Mouse (Mus musculus): ENCODE results near the gene Ston2. TPM values are rescaled to one million over a fixed set of nuclear protein-coding genes. Genes with fewer than 3 reads are reported as not detected.

Ston2 gene
- polyA plus RNA-seq, 1 experiment: 77.2 TPM

DNA sequence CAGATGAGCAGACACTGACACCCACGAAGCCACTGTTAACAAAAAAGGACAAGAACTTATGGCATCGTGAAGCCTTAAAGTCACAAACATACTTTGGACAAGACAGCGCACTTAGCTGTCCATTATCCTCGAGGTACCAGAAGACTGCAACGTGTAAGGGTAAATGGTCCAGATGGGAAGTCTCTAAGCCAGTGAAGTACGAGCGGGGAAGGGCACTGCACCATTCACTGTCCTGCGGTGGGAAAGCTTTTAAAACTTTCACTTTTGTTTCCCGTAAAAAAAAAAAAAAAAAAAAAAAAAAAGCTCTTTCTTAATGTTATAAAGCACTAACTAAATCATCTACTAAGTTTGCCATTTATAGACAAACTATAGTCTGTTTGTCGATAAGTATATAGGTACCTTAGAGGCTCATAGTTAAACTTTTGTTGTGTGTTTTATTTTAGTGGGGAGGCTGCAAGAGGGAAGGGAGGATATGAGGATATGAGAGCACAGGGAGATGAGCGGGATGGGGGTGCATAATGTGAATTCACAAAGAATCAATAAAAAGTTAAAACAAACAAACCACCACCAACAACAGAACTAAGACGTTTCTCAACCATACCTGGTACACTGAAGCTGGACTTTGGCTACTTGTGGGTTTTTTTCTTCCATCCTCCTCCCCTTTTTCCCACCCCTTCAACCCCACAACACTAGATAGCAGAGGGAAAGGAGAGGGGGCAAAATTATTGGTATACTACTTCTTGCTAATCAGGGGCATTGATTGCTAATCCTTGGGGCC, 127.4 kb downstream of the Ston2 start:
- no peak for TF ChIP-seq FLI1 (IDR thresholded peaks at IDR 0.05; ENCODE audit: low read length)
- no peak for TF ChIP-seq GATA1 (IDR thresholded peaks at IDR 0.05; ENCODE audit: borderline replicate concordance, low read length)
- H3K4me1 ChIP-seq: peaks cover 63% of the 10 kb centered on the region
- no peaks in the 10 kb centered on the region for H3K9me3 ChIP-seq
- H3K27me3 ChIP-seq (replicated peaks): no peaks in the 10 kb centered on the region
- H3K4me3 ChIP-seq (replicated peaks): no peak overlapping the region
- H3K36me3 ChIP-seq (replicated peaks; ENCODE audit: low read length): peaks cover 74% of the 10 kb centered on the region

DNA sequence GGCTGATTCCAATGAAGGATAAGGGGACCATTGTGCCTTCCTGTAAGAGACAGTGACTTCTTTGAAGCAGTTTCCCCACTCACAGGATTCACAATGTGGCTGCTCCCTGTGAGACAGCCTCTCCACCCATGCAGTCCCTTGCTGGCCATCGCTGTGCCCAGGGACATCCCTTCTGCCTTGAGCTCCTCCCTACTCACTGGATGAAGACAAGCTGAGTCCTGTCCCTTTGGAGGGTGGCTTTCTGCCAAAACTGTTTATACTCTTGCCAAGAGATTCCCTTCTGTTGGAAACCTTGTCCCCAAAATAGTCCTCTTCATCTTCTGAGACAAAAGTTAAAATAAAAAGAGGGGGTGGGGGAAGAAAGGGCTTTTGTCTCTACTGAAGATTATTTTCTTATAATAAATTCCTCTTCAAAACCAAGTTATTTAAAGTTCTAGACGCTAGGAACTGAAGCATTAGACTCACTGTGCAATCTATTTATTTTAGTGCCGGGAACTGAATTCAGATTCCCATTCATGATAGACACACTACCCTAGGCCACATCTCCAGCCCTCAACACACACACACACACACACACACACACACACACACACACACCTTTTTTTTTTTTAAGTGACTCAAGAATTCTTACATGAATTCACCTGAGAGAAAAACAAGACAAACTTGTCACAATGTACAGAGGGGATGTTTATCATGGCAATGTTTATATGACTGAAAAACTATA, 133.6 kb downstream of the Ston2 start:
- TF ChIP-seq FLI1 (IDR thresholded peaks at IDR 0.05; ENCODE audit: low read length) (no peak), GATA1 (IDR thresholded peaks at IDR 0.05; ENCODE audit: borderline replicate concordance, low read length) (no peak)
- peak overlapping the region; percentile 12 for H3K4me3 ChIP-seq (replicated peaks)
- peaks cover 46% of the 10 kb centered on the region for H3K4me1 ChIP-seq
- peaks cover 45% of the 10 kb centered on the region for H3K36me3 ChIP-seq (replicated peaks; ENCODE audit: low read length)
- no peaks in the 10 kb centered on the region for H3K27me3 ChIP-seq (replicated peaks)
- no peaks in the 10 kb centered on the region for H3K9me3 ChIP-seq

DNA sequence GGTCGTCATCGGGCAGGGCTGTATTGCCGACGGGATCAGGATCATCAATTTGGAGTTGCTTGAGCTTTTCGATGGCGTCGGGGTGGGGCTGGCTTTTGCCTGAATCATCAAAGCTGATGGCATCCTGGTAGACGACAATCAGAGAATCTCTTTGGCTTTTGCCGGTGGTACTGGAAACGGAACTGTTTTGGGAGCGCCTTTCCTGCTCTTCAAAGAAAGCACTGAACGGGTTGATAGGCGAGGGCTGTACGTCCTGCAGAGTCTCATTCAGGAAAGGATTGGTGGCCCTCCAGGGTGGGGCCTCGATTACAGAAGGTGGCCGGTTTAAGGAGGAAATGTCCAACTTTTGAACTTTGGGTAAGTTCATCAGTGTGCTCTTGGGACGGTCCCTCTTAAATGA, 139.8 kb downstream of the Ston2 start:
- Histone ChIP-seq H3K27me3 (replicated peaks) (no peaks in the 10 kb centered on the region), H3K4me1 (peaks cover 23% of the 10 kb centered on the region), H3K9me3 (peaks cover 14% of the 10 kb centered on the region; the same call in 1 of the 2 replicates), H3K4me3 (replicated peaks) (no peak overlapping the region), H3K36me3 (replicated peaks; ENCODE audit: low read length) (peaks cover 67% of the 10 kb centered on the region)
- no peak for TF ChIP-seq FLI1 (IDR thresholded peaks at IDR 0.05; ENCODE audit: low read length)
- TF ChIP-seq GATA1 (IDR thresholded peaks at IDR 0.05; ENCODE audit: borderline replicate concordance, low read length): no peak

DNA sequence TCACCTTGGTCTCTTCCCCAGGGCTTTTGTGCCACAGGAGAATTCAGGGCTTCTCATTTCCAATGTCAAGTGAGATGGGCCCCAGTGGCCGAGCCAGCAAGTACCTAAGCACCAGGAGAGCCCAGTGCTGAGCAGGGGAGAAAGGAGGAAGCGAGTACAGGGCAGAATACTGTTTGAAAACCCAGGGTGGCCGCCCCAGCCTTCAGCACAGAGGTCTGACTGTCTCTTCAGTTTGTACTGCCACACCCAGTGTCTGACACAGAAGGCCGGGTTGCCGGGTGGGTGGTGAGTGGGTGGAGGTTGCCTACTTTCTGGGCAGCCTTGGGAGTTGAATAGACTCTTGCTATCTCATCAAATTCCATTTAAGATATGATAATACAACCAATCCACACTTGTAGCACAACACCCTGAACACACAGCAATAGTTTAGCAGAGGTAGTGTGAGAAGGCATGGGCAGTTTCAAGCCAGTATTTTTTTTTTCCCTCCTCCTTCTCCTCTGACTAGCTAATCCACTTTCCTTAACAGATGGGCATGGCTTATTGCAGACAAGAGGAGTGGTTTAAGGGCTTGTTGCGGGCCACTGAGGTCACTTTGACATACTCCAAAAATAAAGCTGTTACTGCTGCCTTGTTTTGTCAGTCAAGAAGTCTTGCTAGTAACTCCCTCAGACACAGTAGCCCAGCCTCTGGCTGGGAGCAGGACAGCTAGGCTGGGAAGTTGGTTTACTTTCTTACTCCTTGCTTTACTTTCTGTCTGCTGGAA, 142.6 kb downstream of the Ston2 start:
- H3K4me1 ChIP-seq: peaks cover 35% of the 10 kb centered on the region
- TF ChIP-seq GATA1 (IDR thresholded peaks at IDR 0.05; ENCODE audit: borderline replicate concordance, low read length) (no peak), FLI1 (IDR thresholded peaks at IDR 0.05; ENCODE audit: low read length) (no peak)
- H3K27me3 ChIP-seq (replicated peaks): no peaks in the 10 kb centered on the region
- H3K4me3 ChIP-seq (replicated peaks): no peak overlapping the region
- H3K9me3 ChIP-seq: peaks cover 14% of the 10 kb centered on the region; the same call in 1 of the 2 replicates
- H3K36me3 ChIP-seq (replicated peaks; ENCODE audit: low read length): peaks cover 91% of the 10 kb centered on the region

DNA sequence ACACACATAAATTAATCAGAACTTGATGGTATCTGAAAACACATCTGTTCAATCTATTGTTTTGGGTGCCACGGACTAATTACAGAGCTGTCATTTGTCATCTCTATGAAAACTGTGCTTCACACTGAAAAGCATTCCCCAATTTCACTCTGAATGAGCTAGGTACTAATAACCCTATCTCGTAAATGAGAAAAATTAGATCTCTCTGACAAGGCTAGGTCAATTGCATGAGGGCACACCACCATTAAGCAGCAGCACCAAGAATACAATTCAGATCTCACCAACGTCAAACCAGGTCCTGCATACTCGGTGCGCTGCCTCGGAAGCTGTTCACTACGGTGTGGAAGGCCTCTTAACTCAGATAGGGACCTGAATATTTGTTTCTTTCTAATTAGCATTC, 145.0 kb downstream of the Ston2 start:
- TF ChIP-seq GATA1 (IDR thresholded peaks at IDR 0.05; ENCODE audit: borderline replicate concordance, low read length) (no peak), FLI1 (IDR thresholded peaks at IDR 0.05; ENCODE audit: low read length) (no peak)
- Histone ChIP-seq H3K9me3 (peaks cover 10% of the 10 kb centered on the region; the same call in 1 of the 2 replicates), H3K4me3 (replicated peaks) (no peak overlapping the region), H3K36me3 (replicated peaks; ENCODE audit: low read length) (peaks cover 95% of the 10 kb centered on the region), H3K4me1 (peaks cover 35% of the 10 kb centered on the region), H3K27me3 (replicated peaks) (no peaks in the 10 kb centered on the region)

DNA sequence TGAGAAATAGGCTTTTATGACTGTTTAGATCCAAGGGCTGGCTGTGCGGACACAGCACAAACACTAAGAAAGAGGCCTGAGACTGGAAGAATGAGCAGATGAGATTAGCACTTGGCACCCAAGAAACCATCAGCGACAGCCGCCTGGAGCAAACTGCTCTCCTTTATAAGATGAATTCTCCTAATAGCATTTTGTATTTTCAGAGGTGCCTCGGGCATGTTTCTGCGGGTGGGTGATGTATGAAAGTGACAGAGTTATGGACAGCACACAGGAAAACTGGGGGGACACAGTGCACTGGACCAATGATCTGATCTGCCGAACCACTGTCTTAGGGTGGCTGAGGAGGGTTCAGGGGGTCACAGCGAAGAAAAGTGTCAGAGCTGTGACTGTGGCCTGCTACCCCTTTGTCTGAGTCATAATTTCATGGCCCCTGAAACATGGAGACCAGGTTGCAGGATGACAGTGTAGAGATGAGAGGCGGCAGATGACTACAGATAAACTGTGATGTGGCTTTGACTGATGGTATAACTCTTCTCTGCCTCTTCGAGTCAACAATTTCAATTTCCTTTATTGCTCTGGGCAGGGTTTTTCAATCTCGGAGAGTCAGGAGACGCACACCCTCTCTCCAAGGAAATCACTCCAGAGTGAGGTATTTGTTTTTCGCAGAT, 145.6 kb downstream of the Ston2 start:
- no peak overlapping the region for H3K4me3 ChIP-seq (replicated peaks)
- TF ChIP-seq FLI1 (IDR thresholded peaks at IDR 0.05; ENCODE audit: low read length) (no peak), GATA1 (IDR thresholded peaks at IDR 0.05; ENCODE audit: borderline replicate concordance, low read length) (no peak)
- no peaks in the 10 kb centered on the region for H3K27me3 ChIP-seq (replicated peaks)
- peaks cover 3% of the 10 kb centered on the region; the same call in 1 of the 2 replicates for H3K9me3 ChIP-seq
- peaks cover 95% of the 10 kb centered on the region for H3K36me3 ChIP-seq (replicated peaks; ENCODE audit: low read length)
- peaks cover 33% of the 10 kb centered on the region for H3K4me1 ChIP-seq

DNA sequence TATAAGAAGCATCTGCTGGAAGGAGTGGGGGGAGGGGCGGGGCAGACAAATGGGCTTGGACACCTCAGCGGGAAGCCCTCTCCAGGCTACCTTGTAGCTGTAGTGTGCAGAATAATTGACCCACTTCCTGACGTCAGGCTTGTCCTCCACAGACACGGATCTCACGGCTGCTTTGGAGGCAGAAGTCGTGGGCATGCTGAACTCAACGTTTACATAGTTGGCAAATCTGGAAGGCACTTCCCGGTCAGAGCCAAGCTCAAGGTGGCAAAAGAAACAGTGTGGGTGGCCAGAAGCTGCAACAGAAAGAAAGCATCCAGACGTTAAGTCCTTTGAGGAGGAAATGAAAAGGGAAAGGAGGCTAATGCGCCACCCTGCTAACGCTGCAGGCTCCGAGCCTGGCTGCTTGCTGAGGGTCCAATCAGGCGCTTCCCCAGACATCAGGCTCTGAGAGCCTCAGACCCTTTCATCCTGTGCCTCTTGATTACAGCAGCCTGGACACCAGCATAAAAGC, 146.5 kb downstream of the Ston2 start:
- Histone ChIP-seq H3K4me1 (peaks cover 27% of the 10 kb centered on the region), H3K4me3 (replicated peaks) (peak overlapping the region; percentile 62), H3K27me3 (replicated peaks) (no peaks in the 10 kb centered on the region), H3K9me3 (no peaks in the 10 kb centered on the region), H3K36me3 (replicated peaks; ENCODE audit: low read length) (peaks cover 95% of the 10 kb centered on the region)
- TF ChIP-seq GATA1 (IDR thresholded peaks at IDR 0.05; ENCODE audit: borderline replicate concordance, low read length) (no peak), FLI1 (IDR thresholded peaks at IDR 0.05; ENCODE audit: low read length) (no peak)

DNA sequence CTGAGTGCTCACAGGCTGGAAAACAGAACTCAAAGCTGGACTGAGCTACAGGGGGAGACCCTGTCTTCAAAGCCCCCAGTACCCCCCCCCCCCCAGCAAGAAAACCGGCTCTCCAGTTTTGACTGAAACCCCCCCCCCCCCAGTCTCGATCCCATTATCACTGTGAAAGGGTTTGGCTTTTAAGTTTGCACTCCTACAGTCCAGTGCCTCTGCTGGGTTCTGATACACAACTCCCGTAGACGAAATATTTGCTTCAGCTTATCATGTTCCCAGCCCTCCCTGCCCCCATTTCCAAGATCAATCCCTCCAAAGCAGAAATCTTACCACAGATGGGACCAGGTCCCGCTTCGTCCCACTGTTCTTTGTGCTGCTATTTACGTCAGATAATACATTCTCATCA, 147.1 kb downstream of the Ston2 start:
- Histone ChIP-seq H3K27me3 (replicated peaks) (no peaks in the 10 kb centered on the region), H3K9me3 (no peaks in the 10 kb centered on the region), H3K4me3 (replicated peaks) (no peak overlapping the region), H3K4me1 (peaks cover 22% of the 10 kb centered on the region), H3K36me3 (replicated peaks; ENCODE audit: low read length) (peaks cover 95% of the 10 kb centered on the region)
- TF ChIP-seq GATA1 (IDR thresholded peaks at IDR 0.05; ENCODE audit: borderline replicate concordance, low read length) (no peak), FLI1 (IDR thresholded peaks at IDR 0.05; ENCODE audit: low read length) (no peak)

DNA sequence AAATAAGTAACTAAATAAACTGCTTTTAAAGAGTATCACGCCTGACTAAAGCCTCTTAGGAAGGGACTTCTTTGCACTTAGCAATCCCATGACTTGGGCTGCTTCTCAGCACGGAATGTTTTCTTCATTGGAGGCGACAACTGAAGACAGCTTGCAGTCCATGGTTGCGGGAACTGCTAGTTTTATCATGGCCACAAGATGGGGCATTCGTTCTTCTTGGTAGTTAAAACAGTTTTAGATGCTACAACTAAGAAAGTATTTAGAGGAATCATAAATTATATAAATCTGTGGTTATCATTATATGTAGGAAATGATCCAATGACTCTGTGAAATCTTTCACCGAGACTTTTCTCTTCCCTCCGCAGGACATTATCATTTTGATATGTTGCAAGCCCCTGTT, 147.5 kb downstream of the Ston2 start:
- Histone ChIP-seq H3K9me3 (no peaks in the 10 kb centered on the region), H3K4me3 (replicated peaks) (no peak overlapping the region), H3K27me3 (replicated peaks) (no peaks in the 10 kb centered on the region), H3K36me3 (replicated peaks; ENCODE audit: low read length) (peaks cover 95% of the 10 kb centered on the region), H3K4me1 (peaks cover 18% of the 10 kb centered on the region)
- TF ChIP-seq FLI1 (IDR thresholded peaks at IDR 0.05; ENCODE audit: low read length) (no peak), GATA1 (IDR thresholded peaks at IDR 0.05; ENCODE audit: borderline replicate concordance, low read length) (no peak)
